Mouse (Mus musculus): ENCODE data around the gene Cacna2d3. TPM values are rescaled to one million over a fixed set of nuclear protein-coding genes. Genes with fewer than 3 reads are reported as not detected.

Cacna2d3 gene
- polyA plus RNA-seq, 1 experiment from 2014 or later = 0.16 TPM

DNA sequence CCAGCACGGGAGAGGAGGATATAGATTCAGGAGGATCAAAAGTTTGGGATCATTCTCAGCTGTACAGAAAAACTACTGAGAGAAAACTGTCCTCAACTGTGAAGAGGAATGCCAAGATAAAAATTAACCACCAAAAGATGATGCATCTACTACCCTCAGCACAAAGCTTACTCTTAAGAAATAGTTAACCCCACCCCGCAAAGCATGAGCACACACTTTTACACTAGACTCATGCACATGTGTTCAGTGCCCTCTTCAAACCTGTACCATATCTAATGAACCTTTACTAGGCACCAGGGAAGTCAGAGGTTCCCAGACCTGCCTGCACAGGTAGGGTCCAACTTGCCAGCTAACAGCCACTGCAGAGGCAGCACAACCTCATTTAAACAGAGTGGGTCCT is 771.2 kb downstream of the Cacna2d3 start:
- 65% methylated on average over 2 of the region's 2 CpGs for WGBS (ENCODE audit: insufficient replicate concordance)
- Histone ChIP-seq H3K27ac (no peak overlapping the region), H3K27me3 (no peaks in the 10 kb centered on the region), H3K36me3 (no peaks in the 10 kb centered on the region), H3K4me1 (replicated peaks) (no peaks in the 10 kb centered on the region), H3K9me3 (replicated peaks) (no peaks in the 10 kb centered on the region), H3K9ac (no peak overlapping the region), H3K4me3 (replicated peaks) (no peak overlapping the region), H3K4me2 (no peak overlapping the region)
- no peak for ATAC-seq (ENCODE audit: low read depth)
- DNase-seq = no peak

DNA sequence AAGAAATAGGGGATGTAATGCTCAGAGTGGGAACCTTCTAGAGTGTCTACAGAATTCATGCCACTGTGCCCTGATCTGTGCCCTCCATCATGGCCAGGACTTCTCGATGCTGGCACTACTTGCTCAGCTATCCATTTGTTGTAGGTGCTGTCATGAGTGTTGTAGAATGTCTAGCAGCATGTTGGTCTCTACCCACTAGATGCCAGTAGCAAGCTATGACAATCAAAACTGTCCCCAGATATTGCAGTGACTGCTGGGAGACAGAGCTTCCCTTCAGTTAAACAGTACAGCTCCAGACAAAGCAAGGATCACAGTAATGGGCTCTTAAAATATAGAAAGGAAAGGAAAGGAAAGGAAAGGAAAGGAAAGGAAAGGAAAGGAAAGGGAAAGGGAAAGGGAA is 771.9 kb downstream of the Cacna2d3 start:
- no peaks in the 10 kb centered on the region for H3K36me3 ChIP-seq
- H3K4me1 ChIP-seq (replicated peaks) = no peaks in the 10 kb centered on the region
- DNase-seq (no peak), ATAC-seq (ENCODE audit: low read depth) (no peak)
- WGBS (ENCODE audit: insufficient replicate concordance) = 67% methylated on average over 1 of the region's 1 CpGs
- H3K27me3 ChIP-seq = no peaks in the 10 kb centered on the region
- no peak overlapping the region for H3K4me3 ChIP-seq (replicated peaks)
- H3K27ac ChIP-seq = no peak overlapping the region
- no peaks in the 10 kb centered on the region for H3K9me3 ChIP-seq (replicated peaks)
- no peak overlapping the region for H3K9ac ChIP-seq
- H3K4me2 ChIP-seq = no peak overlapping the region

DNA sequence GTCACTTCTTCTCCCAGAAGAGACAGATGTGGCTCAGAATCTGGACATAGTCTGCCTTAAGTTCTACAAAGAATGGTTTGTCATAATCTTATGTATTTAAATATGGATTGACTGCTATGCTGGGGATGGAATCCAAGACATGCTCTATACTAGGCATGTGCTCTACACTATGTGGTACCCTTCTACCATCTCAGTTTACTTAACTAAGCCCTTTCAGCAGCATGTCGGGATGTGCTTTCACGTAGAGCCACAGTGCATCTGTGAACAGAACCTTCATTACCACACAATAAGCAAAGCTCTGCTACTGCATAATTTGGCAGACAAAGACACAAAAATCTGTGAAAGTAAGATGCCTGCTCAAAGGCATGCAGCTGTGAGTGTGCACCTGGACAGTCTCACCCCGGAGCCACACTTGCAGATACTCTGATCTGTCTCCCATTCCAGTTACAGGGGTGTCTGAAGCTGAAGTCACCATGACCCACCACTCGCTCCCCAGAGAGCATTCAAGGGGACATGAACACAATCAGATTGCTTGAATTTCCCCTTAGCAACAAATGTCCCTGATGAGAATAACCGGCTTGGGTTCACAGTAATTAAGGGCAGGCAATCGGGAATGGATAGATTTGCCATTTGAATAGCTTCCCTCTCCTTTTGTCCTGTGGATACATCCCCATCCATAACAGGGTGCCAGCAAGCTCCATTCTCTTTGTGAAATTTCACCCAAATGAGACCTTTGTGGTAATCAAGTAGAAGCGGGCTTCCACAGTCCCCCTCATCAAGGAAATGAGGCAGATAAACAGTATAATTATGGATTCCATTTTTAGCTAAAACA is 773.4 kb downstream of the Cacna2d3 start:
- H3K27me3 ChIP-seq = no peaks in the 10 kb centered on the region
- H3K27ac ChIP-seq = no peak overlapping the region
- no peaks in the 10 kb centered on the region for H3K4me1 ChIP-seq (replicated peaks)
- ATAC-seq (ENCODE audit: low read depth) (no peak), DNase-seq (no peak)
- no peak overlapping the region for H3K4me2 ChIP-seq
- no peak overlapping the region for H3K9ac ChIP-seq
- H3K36me3 ChIP-seq = no peaks in the 10 kb centered on the region
- no peaks in the 10 kb centered on the region for H3K9me3 ChIP-seq (replicated peaks)
- no peak overlapping the region for H3K4me3 ChIP-seq (replicated peaks)
- 68% methylated on average over 7 of the region's 7 CpGs for WGBS (ENCODE audit: insufficient replicate concordance)

DNA sequence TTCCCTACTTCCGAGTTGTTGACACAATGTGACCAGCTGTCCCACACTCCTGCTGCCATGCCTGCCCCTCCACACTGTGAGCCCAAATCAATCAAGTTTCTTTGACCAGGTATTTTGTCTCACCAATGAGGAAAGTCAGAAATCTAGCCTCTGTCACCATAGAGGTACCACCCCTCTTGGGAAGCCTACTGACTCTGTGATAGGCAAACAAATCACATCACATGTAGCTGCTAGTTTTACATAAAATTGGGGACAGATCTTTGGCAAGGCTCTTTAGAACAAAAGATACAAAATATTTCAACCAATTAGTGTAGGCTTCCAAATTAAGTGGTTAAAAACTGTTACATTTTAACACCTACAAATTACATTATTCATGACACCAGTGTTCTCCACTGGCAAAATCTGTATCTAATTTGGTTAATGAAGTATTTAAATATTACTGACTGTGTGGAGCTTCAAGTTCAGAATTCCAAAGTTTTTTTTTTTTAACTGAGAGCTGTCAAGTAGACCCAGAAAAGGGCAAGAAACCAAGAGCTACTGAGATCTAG is 788.8 kb downstream of the Cacna2d3 start:
- DNase-seq (no peak), ATAC-seq (ENCODE audit: low read depth) (no peak)
- H3K27ac ChIP-seq = no peak overlapping the region
- H3K36me3 ChIP-seq = no peaks in the 10 kb centered on the region
- no peaks in the 10 kb centered on the region for H3K4me1 ChIP-seq (replicated peaks)
- H3K9ac ChIP-seq = no peak overlapping the region
- H3K4me2 ChIP-seq = no peak overlapping the region
- H3K9me3 ChIP-seq (replicated peaks) = no peaks in the 10 kb centered on the region
- H3K4me3 ChIP-seq (replicated peaks) = no peak overlapping the region
- H3K27me3 ChIP-seq = no peaks in the 10 kb centered on the region
- 45% methylated on average over 1 of the region's 1 CpGs for WGBS (ENCODE audit: insufficient replicate concordance)

DNA sequence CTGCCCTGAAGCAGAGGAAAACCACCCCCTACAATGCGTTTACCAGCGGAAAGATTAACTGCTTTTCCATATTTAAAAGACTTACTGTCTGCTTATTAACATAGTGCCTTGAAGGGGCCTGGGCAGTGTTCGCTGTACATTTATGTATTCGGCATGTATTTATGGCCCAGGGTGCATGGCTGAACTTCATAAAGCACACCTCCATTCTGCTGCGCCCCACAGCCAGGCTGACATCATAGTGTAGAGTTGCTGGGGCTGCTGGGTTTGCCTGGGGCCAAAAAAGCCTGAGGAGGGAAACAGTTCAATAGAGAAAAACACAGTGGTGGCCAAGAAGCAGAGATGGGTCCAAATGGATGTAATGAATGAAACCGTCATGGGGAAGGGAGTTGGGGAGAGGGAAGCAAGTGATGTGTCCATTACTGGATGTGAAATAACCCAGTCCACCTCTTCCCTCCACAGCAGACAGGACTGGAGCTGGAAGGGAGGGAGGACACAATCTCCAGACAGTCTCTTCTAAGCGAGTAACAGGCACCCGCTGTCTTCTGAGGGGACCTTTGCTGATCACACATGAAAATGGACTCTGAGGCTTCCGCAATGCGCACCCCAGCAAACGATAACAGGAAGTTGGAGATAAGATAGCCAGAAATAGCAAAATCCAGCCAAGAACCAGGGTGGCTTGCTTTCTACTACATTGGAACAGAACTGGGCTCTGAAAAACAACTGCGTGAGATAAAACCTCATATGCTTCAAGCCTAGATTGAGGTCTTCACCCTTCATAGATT is 798.3 kb downstream of the Cacna2d3 start:
- no peaks in the 10 kb centered on the region for H3K4me1 ChIP-seq (replicated peaks)
- no peak for ATAC-seq (ENCODE audit: low read depth)
- DNase-seq = no peak
- H3K4me2 ChIP-seq = no peak overlapping the region
- WGBS (ENCODE audit: insufficient replicate concordance) = 41% methylated on average over 12 of the region's 12 CpGs
- no peak overlapping the region for H3K27ac ChIP-seq
- H3K9me3 ChIP-seq (replicated peaks) = no peaks in the 10 kb centered on the region
- no peaks in the 10 kb centered on the region for H3K27me3 ChIP-seq
- no peak overlapping the region for H3K9ac ChIP-seq
- H3K36me3 ChIP-seq = no peaks in the 10 kb centered on the region
- H3K4me3 ChIP-seq (replicated peaks) = no peak overlapping the region

DNA sequence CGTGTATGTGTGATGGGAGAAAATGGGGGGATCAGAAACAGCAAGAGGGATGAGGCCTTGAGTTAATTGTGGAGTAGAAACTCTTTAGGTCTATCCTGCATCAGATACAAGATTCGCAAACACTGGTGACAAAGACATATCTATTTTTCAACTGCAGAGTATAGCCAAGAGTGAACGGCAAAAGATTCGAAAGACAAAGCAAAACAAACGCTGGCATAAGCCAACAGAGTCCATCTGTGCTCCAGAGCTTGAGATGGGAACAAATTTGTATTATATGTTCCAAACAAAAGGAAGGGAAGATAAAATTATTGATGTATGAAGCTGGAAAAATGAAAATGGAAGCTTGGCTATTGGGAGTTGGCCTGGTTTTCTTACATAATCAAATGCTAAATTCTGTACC is 802.8 kb downstream of the Cacna2d3 start:
- Histone ChIP-seq H3K27me3 (no peaks in the 10 kb centered on the region), H3K36me3 (no peaks in the 10 kb centered on the region), H3K4me1 (replicated peaks) (no peaks in the 10 kb centered on the region), H3K27ac (no peak overlapping the region), H3K9ac (no peak overlapping the region), H3K9me3 (replicated peaks) (no peaks in the 10 kb centered on the region), H3K4me3 (replicated peaks) (no peak overlapping the region), H3K4me2 (no peak overlapping the region)
- WGBS (ENCODE audit: insufficient replicate concordance) = 61% methylated on average over 5 of the region's 5 CpGs
- ATAC-seq (ENCODE audit: low read depth) (no peak), DNase-seq (no peak)

DNA sequence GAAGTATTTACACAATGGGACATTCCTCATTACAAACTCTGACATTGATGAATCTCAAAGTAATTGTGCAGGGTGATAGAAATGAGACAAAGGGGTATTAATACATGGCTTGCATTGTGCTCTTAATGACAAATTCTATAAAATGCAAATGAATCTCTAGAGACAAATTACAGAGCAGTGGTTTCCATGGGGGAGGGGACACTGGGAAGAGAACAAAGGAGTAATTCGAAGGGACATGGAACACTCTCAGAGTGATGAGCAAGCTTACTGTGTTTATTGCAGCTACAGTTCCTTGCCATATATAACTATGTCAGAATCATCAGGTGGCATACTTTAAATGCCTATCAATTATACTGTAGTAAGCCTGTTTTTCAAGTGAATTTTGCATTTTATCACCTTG is 806.7 kb downstream of the Cacna2d3 start:
- no peaks in the 10 kb centered on the region for H3K27me3 ChIP-seq
- H3K4me3 ChIP-seq (replicated peaks) = no peak overlapping the region
- H3K9ac ChIP-seq = no peak overlapping the region
- ATAC-seq (ENCODE audit: low read depth) (no peak), DNase-seq (no peak)
- no peak overlapping the region for H3K27ac ChIP-seq
- no peak overlapping the region for H3K4me2 ChIP-seq
- H3K9me3 ChIP-seq (replicated peaks) = no peaks in the 10 kb centered on the region
- H3K36me3 ChIP-seq = no peaks in the 10 kb centered on the region
- WGBS (ENCODE audit: insufficient replicate concordance) = 39% methylated on average over 1 of the region's 1 CpGs
- no peaks in the 10 kb centered on the region for H3K4me1 ChIP-seq (replicated peaks)

DNA sequence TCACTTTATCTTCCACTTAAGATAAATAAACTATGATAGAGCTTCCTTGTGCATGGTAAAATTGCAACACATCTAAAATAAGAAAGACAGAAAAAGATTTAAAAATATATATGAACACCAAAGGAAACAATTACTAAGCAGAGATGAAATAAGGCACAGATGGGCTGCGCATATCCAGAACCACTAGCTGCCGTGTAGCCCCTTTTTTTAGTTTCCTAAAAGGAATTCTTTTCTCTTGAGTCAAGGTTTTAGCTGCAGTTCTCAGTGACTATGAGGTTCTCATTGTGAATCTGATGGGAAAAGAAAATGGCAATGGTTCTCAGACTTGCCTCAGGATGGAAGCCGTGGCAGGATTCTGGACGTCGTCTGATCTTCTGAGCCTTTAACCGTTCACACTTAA is 814.0 kb downstream of the Cacna2d3 start:
- Histone ChIP-seq H3K36me3 (no peaks in the 10 kb centered on the region), H3K9ac (no peak overlapping the region), H3K4me1 (replicated peaks) (no peaks in the 10 kb centered on the region), H3K27ac (no peak overlapping the region), H3K9me3 (replicated peaks) (no peaks in the 10 kb centered on the region), H3K4me2 (no peak overlapping the region), H3K4me3 (replicated peaks) (no peak overlapping the region), H3K27me3 (no peaks in the 10 kb centered on the region)
- 79% methylated on average over 6 of the region's 6 CpGs for WGBS (ENCODE audit: insufficient replicate concordance)
- ATAC-seq (ENCODE audit: low read depth) = no peak
- DNase-seq = no peak

DNA sequence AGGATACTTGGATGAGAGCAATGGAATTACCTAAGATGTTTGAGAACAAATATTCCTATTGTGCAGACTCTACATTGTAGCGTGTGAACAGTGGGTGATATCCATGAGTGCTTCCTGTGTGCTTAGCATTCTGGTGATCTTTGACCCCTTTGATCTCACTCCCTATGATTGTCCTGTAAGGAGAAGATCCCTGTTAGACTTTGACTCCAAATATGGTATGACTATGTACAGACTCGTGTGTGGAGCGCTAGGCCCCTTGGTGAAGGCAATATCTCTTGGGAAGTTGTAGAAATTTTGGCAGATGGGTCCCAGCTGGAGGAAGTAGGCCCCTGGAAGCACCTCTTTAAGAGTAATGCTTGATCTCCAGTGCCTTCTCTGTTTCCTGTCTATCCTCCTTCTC is 829.1 kb downstream of the Cacna2d3 start:
- Histone ChIP-seq H3K27ac (no peak overlapping the region), H3K4me2 (no peak overlapping the region), H3K27me3 (no peaks in the 10 kb centered on the region), H3K9me3 (replicated peaks) (no peaks in the 10 kb centered on the region), H3K36me3 (no peaks in the 10 kb centered on the region), H3K4me3 (replicated peaks) (no peak overlapping the region), H3K9ac (no peak overlapping the region), H3K4me1 (replicated peaks) (no peaks in the 10 kb centered on the region)
- WGBS (ENCODE audit: insufficient replicate concordance) = 52% methylated on average over 3 of the region's 3 CpGs
- ATAC-seq (ENCODE audit: low read depth) (no peak), DNase-seq (no peak)

DNA sequence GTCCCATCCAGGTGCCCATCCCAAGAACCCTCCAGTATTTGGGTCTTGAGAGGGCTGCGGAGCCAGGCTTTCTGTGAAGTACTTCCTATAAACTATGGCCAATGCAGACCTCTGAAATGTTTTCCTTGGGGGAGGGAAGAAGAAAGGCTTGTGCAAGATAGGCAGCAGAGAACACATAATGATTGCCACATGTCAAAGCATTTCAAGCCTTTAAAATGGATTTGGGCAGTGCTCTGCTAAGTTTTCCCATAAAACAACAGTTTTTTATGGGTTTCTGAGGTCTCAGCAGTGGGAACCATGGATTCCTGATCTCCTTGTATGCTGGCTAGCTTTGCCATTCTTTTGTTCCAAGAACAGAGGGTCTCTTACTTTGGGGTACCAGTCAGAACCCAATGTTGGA is 834.3 kb downstream of the Cacna2d3 start:
- H3K4me3 ChIP-seq (replicated peaks) = no peak overlapping the region
- H3K27ac ChIP-seq = no peak overlapping the region
- no peaks in the 10 kb centered on the region for H3K36me3 ChIP-seq
- H3K4me2 ChIP-seq = no peak overlapping the region
- H3K9ac ChIP-seq = no peak overlapping the region
- WGBS (ENCODE audit: insufficient replicate concordance) = 83% methylated on average over 1 of the region's 1 CpGs
- H3K27me3 ChIP-seq = no peaks in the 10 kb centered on the region
- DNase-seq (no peak), ATAC-seq (ENCODE audit: low read depth) (no peak)
- H3K4me1 ChIP-seq (replicated peaks) = no peaks in the 10 kb centered on the region
- no peaks in the 10 kb centered on the region for H3K9me3 ChIP-seq (replicated peaks)

DNA sequence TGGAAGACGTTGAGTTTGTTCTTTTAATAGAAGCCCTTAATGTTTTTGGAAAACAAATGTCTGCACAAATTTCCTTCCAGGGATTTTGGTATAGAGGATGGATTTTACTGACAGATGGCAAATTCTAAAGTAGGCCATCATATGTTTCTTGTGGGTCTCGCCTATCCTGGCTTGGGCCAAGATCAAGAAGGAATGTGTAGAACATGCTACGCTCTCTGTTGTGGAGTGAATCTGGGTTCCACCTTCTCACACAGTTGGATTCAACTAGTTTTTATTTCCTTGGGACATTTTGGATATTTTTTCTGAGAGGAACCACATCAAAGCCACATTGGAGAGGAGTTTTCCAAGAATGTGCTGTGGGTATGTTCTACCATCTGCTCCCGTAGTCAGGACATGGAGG is 835.0 kb downstream of the Cacna2d3 start:
- H3K4me1 ChIP-seq (replicated peaks) = no peaks in the 10 kb centered on the region
- no peak overlapping the region for H3K9ac ChIP-seq
- ATAC-seq (ENCODE audit: low read depth) (no peak), DNase-seq (no peak)
- no peak overlapping the region for H3K4me3 ChIP-seq (replicated peaks)
- WGBS (ENCODE audit: insufficient replicate concordance) = 65% methylated on average over 4 of the region's 4 CpGs
- no peaks in the 10 kb centered on the region for H3K36me3 ChIP-seq
- no peaks in the 10 kb centered on the region for H3K9me3 ChIP-seq (replicated peaks)
- H3K27me3 ChIP-seq = no peaks in the 10 kb centered on the region
- no peak overlapping the region for H3K27ac ChIP-seq
- no peak overlapping the region for H3K4me2 ChIP-seq

Measured in liver, embryonic 13.5 days (tissue).